Mouse (Mus musculus) adrenal gland, postnatal 14 days (tissue): ENCODE measurements around the gene Hmcn1. TPM values are rescaled to one million over a fixed set of nuclear protein-coding genes. Genes with fewer than 3 reads are reported as not detected.

Source experiments
- DNase-seq: peaks from one replicate; pipeline ENCODE4 v3.0.0; 2021; ENCODE audit warnings: mixed read lengths
- total RNA-seq: library from RNA; stranded (reverse); gene quantifications from 2 replicates; pipeline ENCODE4 v1.2.3, GENCODE M21; 2021

Hmcn1 gene
- total RNA-seq, 1 experiment from 2014 or later, result 4.2 TPM

DNA sequence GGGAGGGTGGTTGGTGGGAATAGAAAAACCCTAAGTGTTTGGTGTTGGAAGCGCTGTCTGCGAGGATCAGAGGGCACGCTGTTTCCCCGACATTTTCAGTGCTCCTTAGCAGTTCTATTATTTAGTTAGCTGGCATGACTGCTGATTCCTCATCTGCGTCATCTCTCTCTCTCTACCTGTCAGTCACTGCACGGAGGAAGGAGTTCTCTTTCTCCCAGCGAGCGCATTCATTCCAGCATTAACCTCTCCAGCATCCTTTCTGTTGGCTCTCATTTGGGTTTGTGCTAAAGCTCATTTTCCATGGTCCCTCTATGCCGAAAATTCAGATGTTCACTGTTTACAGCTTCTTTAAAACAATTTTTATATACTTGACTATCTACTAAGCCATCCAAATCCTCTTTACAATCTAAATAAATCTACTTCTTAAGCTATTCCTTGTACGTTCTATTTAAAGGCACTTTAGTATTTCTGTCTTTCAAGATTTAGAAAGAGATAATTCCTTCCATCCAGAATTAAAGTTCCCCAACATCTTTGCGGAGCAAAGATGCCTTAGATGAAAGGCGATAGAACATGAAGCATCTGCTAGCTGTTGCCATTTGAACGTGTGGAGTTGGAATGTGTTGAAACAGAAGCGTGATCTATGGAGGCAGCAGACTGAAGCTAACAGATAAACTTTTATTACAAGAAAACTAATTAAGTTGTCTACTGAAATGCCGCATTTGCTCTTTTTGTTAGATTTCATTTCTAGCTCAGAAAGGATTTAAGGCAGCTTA, 210.0 kb downstream of the Hmcn1 start:
- no peak for DNase-seq

DNA sequence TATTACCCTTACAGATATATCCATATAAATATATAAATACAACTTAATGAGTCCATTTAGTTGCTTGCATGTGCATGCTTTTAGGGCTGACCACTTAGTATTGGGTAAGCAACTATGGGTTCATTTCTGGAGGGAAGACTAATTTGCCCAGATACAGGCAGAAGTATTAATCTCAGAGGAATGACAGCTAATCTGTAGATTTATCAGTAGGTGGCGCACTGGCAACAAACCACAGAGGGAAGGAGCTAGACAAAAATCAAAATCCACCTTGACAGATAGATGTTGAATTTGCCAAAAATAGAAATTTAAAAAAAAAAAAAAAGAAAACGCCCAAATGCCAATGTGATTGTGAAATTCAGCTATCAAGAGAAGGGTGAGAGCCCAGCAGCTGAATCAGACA, 213.3 kb downstream of the Hmcn1 start:
- no peak for DNase-seq

- DNase-seq, result no peak
Measured at GRCm38 (mm10) chr1:150776741-150777140, 216.5 kb downstream of the Hmcn1 start.

DNA sequence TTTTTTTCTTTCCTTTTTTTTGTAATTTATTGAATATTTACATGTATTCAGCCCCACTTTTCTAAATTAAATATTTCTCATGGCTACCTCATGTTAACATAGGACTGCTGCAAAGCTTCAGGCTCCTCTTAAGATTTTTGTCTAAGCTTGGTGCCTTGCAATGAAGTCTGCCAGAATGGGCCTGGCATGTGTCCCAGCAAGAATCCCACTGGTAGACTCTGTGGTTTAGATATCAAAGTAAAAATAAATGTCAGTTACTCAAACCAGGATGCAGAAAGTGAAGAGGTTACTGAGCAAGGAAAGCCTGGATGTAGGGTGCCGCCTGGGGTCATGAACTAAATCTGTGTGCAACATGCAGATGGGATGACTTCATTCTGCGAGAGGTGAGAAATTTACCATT, 217.5 kb downstream of the Hmcn1 start:
- no peak for DNase-seq

- DNase-seq, result no peak
Measured at GRCm38 (mm10) chr1:150772958-150773357, 220.3 kb downstream of the Hmcn1 start.

DNA sequence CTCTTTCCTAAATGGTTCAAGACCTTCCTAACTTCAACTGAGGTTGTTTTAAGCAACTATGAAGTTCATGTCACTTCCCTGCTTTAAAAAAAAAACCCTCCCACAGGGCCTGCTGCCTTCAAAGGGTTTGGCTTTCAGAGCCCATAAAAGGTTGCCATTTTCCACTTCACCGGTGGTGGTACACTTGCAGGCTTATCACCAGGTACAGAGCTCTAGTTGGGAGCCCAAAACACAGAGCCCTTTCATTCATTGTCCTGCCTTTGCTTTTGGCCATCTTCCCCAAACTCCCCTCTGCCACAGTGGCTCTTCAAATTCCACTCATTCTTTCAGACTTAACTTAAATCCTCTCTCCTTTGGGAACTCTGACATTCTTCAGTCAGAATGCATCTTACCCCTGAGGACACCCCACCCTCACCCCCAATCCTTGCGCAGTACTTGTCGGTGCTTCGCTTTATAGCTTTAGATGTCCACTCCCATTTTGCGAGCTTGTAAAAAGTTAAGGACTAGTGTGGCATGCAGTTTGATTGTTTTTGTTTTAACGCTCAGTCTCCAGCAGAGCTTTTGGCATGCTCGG, 222.2 kb downstream of the Hmcn1 start:
- DNase-seq, result no peak

DNA sequence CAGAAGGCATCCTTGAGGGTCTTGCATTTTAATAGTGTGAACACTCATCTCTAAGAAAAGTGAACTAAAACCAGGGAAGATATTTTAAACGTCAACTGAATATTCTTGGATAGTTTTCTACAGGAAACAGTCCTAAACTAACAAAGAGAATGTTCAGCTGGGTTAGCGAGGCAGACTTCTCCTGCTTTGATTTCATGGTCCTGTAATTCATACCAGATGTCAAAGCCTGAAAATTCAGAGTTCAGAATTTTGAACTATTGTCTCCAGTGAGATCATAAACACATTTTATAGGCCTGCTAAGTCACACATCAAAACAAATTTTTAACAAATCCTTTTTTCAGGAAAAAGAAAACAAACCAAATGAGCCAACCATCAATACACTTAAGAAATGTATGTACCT, 223.4 kb downstream of the Hmcn1 start:
- no peak for DNase-seq

DNA sequence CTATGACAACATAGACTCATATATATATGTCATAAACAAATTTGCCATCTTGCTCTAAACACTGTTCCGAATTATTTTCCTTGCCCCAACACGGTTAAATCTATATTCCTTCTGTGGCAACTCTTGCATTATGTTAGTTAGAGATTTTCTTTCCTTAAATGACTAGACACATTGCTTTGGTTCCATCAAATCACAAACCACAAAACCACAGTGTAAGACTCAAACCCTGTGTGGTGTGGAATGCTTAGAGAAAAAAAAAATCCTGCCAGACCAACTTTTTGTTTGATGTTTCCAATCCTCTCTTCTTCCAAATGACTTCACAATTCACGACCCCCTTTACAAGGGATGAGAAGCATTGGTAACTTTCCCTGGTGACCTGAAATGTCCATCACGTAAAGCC, 231.6 kb downstream of the Hmcn1 start:
- no peak for DNase-seq

DNA sequence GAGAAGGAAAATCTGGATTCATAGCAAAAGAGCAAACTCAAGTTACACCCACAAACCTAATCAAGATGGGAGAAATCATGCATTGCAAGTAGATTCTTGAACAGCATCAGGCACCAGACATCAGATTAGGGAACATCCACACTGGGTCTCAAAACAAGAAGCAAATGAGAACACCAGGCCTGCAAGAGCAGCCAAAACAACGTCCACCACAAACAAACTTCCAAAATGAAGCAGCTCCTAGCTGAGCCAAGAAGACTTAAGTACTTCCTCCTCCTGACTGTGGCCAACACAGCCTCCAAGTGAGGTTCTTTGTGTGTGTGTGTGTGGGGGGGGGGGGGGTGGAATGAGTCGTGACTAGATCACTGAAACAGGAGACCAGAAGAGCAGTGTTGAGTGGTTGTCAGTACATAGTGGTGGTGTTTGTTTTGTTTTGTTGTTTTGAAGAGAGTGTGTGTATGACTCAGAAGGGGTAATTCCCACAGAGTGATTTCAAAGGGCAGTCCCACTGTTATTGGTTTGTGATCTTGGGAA, 232.4 kb downstream of the Hmcn1 start:
- no peak for DNase-seq

- peak; percentile 8 for DNase-seq
Measured at GRCm38 (mm10) chr1:150759476-150760079, 233.7 kb downstream of the Hmcn1 start.

GRCm38 (mm10) chr1:150753920-150754319, 239.3 kb downstream of the Hmcn1 start:
- DNase-seq, result no peak

DNA sequence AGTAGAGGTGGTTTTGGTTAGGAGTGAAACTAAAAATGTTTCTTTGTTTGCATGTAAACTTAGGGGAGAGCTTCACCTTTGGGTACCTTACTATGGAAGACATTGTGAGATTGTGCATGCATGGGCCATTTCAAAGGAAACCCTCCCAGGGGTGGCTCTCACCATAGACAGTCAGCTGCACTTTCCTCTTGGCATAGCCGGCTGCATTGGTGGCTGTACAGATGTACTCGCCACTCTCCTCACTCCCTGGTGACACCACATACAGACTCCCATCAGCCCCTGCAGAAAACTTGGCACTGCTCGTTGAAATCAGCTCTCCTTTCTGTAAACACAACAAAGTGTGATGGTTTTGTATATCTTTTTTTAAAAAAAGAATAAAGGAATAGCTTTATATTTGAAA, 244.5 kb downstream of the Hmcn1 start:
- no peak for DNase-seq

- DNase-seq, result no peak
Measured at GRCm38 (mm10) chr1:150747771-150748170, 245.5 kb downstream of the Hmcn1 start.

DNA sequence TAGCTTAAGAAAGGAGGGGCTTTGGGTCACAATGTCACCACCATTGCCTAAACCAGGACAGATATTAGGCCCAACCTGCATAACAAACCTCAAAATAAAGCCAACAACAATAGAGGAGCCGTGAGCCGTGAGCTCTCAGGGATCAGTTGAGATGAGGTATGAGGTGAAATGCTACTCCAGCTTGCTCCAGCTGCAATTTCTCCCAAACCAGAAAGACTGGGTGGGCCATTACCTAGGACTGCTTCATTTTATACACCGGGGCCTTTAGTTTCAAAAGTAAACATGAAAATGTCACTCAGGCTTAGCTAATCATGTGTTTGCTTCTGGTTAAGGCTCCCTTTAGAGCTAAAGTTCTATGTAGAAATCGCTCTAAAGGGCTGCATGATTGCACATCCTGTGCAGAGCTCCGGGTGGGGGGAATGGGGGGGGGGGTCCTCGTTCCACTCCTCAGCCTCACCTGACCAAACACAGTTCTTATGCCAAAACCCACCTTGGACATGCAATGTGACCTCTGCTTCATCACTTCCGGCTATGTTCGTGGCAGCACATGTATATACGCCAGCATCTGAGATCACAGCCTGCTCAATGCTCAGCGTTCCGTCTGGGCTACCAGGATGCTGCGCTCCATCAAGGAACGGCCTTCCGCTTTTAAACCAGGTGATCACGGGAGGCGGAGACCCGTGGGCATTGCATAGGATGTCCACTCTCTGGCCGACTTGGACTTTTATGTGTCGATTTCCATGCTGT, 250.0 kb downstream of the Hmcn1 start:
- DNase-seq, result no peak

DNA sequence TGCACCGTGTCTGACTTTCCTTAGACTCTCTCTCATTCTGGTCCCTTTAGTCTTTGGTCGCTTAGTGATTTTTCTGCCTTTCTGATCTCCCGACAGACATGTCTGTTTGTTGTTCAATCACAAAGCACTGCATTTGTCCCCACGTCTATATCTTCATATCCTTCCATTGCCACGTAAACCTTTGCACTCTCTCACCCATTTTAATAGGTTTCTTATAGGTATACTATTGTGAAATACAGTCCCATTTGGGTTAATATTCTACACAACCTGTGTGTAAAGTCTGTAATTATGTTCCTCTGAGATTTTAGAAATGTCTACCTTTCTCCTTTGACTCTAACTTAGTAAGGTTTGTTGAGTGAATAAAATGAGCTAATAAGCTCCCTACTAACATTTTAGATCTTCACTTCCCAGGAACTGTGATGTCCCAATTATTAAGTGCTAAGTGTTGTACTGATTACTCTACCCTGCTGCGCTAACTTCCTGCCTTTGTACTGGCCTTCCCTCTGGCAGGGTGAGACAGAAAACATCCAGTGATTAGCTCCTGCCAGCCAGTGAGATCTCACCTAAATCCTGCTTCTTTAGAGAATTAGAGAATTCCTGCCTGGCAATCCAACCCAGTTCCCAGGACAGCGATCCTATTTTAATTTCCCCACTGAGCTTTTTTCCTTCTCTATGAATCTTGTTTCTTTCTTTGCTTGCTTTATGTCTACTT, 250.7 kb downstream of the Hmcn1 start:
- no peak for DNase-seq

- no peak for DNase-seq
Measured at GRCm38 (mm10) chr1:150711438-150711837, 281.8 kb downstream of the Hmcn1 start.

GRCm38 (mm10) chr1:150706502-150706901, 286.7 kb downstream of the Hmcn1 start:
- no peak for DNase-seq

- no peak for DNase-seq
Measured at GRCm38 (mm10) chr1:150697749-150698148, 295.5 kb downstream of the Hmcn1 start.

GRCm38 (mm10) chr1:150682044-150682443, 311.2 kb downstream of the Hmcn1 start:
- no peak for DNase-seq

DNA sequence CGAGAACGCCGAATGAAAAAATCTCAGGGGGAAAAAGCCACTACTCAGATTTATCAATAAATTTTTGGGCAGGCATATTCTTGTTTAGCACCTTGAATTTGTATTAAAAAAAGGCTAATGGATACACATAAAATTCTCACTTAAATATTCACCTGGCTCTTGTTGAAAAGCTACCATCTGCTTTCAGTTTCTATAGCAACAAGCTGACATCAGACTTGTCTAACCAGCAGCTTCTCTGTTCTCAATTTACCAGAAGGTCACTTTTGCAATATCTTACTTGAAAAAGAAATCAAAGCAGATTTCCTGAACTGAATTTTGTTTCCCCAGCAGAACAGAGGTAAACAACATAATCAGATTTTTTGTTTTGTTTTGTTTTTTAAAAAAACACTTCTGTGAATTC, 311.8 kb downstream of the Hmcn1 start:
- DNase-seq, result no peak

DNA sequence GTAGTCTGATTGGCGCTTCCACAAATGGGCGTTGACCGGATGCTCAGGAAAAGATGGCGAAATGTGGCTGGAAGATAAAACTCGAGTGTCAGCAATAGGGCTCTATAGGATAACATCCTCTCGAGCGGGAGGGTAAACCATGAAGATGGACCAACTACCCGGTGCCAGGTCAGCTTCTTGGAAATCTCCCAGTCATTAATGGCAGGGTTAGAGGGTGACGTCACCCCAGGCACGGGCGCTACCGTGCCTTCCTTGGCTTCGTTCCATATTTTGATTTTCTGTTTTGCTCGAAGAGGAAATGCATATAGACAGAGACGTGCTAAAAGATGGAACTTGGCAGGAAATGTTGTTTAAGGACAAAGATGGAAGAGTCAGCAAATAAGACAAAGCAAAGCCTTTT, 312.2 kb downstream of the Hmcn1 start:
- no peak for DNase-seq

DNA sequence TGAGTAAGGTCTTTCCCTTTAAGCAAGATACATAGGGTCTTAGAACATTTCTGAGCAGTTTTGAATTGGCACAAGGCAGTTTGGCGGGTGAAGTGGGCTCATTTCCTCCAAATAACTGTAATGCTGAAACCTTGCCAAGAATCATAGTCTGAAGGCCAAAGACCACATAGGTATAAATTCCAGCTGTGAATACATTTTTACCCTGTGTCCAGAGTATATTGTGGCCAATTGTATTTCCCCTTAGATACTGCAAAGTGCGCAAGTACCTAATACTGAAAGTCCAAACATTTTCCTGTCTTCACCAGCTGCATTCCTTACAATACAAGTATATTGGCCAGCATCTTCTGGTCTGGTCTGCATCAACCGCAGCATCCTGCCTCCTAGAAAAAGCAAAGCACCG, 312.9 kb downstream of the Hmcn1 start:
- no peak for DNase-seq
